Mouse (Mus musculus): ENCODE results near the gene Ftsj3.
"Not testable (repeated sequence)": the region's sequence is repeated elsewhere in the genome, so short reads cannot be mapped to it uniquely, and the experiment has no call there.

Gene Ftsj3

DNA sequence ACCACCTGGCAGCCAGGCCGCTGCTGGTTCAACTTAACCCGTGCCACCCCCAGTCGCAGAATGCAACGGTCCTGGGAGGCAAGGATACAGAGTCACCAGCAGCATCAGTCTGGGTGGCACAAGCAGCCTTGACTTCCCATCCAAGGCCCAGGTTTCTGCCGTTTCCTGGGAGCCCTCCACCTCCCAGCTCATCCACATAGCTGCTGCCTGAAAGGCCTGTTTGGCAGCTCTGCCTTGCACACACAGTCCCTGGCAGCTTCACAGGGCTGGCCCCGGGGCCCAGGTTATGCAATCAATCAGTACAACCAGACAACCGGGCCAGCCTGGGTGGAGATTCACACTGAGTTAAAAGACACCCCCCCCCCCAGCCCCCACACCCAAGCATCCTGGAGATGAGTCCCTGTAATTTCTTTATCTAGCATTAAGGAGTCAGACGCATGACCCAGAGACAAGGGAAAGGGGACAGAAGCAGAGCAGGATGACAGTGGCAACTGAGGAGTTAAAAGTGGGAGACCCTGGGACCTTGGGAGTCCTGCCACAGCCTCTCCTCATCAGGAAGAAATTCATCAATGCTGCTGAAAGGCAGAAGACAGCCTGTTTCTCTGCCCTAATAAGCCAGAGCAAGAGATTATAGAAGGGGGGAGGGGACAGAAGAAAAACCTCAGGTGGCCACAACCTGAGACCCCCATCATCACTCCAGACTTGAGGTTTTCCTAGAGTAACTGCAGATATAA is 12.6 kb upstream of the Ftsj3 start:
- DNase-seq, result peak; percentile 61

DNA sequence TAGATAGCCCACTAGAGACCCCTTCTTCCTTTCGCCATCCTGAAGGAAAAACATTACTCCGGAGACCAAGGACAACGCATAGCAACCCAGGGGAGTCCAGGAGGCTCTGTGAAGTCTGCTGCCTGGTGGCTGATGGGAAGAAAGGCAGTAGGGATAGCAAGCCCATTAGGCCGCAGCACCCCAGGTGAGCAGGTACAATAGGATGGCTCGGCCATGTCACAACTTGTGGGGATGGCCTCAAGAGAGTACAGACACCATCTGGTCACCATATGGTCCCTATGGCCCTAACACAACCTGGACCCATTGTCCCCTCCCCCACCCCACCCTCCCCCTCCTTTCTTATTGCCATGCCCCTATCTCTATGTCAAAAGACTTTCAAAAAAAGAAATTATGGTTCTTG is 12.0 kb upstream of the Ftsj3 start:
- DNase-seq, result no peak

DNA sequence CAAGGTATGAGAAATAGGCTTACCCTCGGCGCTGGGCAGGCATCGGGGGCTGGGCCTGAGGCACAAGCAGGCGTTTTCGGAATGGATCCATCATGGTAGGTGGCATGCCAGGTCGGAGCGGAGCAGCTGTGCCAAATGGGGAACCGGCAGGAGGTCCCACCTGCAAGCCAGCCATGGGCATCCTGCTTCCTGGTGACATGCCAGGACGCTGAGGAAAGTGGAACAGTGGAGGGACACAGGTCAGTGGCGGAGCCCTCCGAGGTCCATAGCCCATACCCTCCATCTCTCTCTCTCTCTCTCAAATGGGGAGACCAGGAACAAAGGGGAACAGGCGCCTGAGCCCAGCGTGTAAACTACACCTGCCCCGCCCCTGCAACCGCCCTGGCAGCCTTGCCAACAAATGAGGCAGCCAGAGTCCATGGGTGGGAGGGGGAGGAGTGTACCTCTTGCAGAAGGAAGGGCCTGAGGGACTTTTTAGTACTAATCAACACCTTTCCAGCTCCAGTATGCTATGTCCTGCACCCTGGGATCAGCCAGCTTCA is 11.5 kb upstream of the Ftsj3 start:
- DNase-seq, result peak; percentile 63

DNA sequence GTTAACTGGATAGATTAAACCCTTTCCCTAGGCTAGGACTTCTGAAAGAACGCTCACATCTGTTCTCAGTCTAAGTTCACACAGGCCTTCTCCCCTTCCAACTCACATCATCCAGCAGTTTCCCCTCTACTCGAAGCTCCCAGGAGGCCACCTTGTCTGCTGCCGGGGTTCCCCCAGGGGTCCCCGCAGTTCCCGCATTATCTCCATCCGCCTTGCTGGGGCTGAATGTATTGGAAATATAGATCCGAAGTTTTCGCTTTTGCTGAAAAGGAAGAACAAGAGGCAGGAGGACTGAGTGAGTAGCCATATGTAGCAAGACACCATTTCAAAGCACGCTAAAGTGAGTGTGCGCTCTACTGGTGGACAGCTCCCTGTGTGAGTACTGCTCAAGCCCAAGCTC is 10.6 kb upstream of the Ftsj3 start:
- DNase-seq, result no peak

DNA sequence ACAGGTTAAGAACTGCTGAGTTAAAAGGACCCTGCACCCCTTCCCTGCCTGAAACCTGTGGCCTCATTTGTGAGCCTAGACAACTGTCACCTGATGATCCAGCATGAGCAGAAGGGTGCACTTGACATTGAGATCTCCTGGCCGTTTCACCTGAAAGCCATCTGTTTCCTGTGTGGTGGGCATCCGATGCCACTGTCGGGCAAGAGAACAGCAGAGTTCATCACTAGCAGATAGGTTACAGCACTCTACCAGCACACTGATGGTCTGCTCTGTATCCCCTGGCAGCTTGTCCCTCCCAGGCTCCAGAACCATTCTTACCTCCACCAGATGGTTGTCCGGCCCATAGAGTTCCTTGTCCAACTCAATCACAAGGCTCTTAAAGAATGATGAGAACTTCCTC is 9.7 kb upstream of the Ftsj3 start:
- DNase-seq, result no peak

DNA sequence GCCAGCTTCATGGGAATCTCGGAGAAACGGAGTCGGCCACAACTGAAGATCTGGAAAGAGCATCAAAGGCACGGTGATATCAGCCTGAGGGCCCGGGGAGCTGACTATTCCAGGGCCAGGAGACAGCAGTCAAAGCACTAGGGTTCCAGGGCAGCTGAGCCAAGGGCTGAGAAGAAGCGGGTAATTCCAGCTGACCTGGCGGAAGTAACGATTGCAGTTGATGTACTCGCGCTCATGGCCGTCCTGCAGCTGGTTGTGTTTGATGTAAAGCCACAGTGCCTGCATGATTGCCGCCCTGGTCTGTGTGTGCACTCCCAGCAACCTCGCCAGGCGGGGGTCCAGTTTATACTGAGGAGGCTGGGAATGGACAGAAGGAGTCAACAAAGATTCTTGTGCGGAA is 9.1 kb upstream of the Ftsj3 start:
- DNase-seq, result no peak

DNA sequence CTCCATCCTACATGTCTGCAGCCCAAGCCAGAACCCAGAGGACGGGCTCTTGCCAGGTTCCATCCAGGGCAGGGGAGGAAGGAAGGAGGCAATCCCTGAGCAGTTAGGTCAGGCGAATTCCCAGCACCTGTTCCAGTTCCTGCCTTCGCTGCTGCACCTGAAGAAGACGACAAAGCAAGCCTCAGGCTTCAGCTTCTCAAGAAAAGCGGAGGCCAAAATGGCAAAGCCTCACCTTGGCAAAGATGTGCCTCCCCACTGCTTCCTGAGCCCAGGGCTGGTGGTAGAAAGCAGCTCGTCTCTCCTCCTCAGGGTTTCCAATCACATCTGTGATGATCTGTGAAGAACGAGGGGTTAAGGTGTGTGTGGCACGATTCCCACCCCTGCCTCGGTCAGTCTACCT is 8.1 kb upstream of the Ftsj3 start:
- DNase-seq, result no peak

DNA sequence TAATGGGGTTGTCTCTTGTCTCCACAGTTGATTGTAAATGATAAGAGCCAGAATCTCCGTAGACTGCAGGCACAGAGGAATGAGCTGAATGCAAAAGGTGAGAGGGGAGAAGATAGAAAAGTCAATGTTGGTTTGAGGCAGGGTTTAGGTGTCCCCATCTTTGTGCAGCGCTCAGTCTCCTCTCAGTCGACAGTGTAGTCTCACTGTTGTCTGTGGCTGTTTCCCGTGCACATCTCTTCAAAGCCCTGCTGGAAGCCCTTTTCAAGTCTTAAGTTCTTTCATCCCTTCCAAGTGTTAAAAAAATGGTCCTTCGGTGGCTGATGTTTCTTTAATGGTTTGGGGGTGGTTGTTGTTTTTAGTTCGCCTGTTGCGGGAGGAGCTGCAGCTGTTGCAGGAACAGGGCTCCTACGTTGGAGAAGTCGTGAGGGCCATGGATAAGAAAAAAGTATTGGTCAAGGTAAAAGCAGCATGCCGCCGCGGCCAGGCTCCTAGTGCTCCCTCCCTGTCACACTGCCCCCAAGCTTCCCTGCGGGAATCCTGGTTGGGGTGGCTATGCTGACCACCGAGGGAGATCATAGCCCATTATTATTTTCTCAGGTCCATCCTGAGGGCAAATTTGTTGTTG is 5.1 kb upstream of the Ftsj3 start:
- no peak for DNase-seq

DNA sequence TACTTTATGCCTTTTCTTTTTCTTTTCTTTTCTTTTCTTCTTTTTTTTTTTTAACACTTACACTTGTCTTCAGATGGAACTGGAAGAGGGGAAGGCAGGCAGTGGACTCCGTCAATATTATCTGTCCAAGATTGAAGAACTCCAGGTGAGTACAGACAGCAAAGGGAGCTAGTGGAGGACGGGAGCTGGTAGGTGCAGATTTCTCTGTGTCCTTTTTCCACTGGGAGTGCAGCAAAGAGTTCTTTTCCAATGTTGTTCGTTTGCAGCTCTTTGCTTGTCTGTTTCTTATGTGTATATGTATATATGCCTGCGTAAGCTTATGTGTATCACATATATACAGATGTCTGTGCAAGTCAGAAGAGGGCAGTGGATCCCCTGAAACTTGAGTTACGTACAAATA is 896 bp upstream of the Ftsj3 start:
- peak; percentile 64 for DNase-seq

DNA sequence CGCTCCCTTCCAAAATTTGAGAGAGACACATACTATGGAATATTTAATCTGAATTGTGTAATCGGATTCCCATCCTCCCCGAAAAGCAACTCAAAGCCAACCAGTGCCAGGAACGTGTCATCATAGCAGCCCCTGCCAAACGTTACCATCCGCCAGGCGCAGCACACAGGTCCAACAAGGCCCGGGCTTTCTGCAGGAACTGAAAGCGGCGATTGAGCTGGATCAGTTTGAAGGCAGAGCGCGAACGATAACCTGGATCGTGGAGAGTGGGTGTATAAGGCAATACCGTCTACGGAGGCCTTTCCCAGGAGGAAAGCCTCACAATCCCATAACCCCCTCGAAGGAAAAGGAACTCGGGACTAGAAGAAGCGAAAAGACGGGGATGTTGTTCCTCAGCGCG is 705 bp downstream of the Ftsj3 start:
- DNase-seq, result no peak

DNA sequence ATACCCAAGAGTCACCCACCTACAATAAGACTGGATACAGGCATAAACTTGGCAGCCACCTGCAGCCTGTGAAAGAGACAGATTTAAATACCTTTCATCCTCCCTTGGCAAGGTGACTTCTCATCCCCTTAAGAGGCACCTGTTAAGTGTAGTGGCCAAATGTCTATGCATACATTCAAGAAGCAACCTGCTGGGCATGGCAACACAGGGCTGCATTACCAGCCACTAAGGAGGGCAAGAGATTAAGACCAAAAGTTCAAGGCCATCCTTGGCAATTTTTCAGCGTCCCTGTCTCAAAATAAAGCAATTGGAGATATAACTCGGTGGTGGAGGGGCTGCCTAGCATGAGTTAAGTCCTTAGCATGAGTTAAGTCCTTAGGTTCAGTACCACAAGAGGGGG is 1.1 kb downstream of the Ftsj3 start:
- no peak for DNase-seq

DNA sequence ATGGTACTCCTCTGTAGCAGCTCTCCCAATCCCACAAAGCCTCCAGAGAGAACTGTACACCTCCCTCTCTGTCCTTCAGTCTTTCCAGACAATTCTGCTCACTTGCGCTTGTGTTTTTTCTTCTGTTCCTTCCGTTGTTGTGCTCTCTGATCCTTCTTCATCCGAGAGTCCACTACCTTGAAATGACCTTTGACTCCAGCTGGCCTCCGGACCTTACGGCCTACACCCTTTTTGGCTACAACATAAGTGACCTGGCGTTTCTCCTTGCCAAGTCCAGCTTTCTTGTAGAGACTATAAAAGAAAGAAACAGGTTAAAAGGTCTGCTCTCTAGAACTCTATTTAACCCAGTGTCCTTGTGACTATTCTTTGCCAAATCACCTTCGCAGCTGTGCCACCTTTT is 6.6 kb downstream of the Ftsj3 start:
- no peak for DNase-seq

DNA sequence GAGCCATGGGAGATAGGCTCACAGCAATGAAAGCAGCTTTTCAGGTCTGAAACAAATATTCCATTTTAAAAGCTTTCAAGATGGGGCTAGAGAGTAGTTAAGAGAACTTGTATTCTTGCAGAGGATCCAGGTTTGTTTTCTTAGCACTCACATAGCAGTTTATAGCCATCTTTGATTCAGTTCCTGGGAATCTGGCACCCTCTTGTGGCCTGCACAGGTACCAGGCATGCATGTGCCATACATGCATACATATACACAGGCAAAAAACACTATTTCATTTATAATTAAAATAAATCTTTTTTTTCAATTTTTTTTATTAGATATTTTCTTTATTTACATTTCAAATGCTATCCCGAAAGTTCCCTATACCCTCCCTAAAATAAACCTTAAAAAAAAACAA is 9.0 kb downstream of the Ftsj3 start:
- no peak for DNase-seq

DNA sequence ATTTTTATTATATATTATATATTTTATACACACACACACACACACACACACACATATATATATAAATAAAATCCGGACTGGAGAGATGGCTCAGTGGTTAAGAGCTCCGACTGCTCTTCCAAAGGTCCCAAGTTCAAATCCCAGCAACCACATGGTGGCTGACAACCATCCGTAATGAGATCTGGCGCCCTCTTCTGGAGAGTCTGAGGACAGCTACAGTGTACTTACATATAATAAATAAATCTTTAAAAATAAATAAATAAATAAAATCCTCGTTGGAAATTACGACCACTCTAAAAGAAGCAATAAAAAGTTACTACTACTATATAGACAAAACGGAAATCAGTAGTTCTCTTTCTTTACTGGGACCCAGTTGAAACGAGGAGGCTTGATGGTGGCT is 21.9 kb downstream of the Ftsj3 start:
- not testable (repeated sequence) for DNase-seq

DNA sequence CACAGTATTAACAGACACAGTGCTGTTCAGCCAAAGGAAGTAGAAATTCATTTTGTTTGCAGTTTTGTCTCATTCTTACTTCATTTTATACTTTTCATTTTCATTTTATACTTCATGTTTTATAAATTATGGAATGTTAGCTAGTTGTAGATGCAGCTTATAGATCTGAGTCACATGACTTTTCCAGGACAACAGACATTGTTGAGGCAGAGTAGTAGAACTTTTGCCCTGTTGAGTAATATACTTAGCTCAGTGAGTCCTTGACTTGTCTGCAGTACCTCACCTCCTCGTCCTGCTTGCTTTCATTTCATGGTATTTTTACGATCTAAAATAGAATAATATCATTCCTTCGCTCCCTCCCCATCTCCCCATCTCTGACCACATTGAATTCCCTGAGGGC is 35.3 kb downstream of the Ftsj3 start:
- no peak for DNase-seq

DNA sequence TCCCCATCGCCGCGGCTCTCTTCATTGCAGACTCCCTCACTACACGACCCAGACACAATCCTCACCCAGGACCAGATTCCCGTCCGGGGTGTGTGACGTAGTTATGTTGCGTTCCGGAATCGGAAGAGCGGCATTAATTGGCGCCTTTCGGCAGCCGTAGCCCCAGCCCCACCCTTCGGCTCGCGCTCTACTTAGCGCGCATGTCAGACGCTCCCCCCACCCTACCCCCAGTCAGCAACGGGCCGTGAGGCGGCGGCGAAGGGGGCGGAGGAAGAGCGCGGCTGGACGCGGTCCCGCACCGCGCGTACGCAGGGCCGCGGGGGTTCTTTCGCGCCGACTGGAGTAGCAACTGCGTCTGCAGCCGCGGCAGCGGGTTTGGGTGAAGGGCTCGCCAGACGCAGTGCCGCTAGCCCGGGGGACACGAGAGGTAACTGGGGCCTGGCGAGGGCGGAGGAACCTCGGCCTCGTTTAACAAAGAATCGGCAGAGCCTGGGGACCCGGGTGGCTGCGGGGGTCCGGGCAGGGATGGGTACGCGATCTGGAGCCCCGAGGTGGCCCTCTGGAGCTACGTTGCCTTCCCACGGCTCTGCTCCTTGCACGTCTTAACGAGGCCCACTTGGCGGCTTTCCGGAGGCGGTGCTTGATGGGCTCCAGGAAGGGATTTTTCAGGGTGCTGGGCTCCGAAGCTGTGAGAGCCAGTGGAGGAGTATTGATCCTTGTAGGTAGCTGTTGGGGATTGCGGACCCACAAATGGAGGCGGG is 39.0 kb downstream of the Ftsj3 start, which contains the start of gene Ddx42:
Gene Ddx42 (plus strand): TSS at position 197 of the 761 bp plus-strand sequence.
- DNase-seq, result peak; percentile 96

DNA sequence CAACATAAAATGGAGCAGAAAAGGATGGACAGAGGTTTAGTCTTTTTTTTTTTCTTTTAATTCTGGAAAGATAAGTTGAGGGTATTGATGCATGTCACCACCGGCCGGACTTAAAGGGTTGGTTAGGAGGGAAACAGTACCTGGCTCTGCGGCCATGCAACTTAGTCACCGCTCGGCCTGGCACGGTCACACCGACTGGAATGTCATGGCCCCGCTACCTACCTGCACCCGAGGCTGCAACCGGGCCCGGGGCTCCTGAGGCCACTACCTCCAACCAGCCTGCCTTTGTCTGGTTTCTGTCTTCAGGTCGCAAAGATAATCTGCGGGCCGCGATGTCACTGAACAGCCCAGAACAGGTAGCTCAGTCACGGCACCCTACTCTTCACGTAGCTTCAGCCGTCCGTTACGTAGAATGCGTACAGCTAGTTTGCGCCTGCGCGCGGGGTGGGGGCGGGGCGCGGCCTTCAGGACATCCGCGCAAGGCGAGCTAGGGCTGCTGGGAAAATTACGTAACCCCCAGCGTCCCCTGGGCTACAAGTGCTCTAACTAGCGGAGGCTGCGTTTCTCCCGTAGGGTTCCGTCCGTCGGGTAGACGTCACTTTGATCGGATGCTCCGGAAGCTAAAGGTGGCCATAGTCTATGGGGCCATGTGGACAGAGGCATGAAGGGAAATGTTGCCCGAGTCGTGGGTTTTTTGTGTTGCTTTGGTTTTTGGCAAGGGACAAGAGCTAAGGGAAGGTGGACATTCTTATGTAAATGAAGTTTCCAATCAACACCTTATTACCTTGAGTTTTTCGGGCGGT is 39.8 kb downstream of the Ftsj3 start, which contains the start of gene Ccdc47:
Gene Ccdc47 (minus strand): TSS at position 418 of the 803 bp plus-strand sequence.
- peak; percentile 97 for DNase-seq

DNA sequence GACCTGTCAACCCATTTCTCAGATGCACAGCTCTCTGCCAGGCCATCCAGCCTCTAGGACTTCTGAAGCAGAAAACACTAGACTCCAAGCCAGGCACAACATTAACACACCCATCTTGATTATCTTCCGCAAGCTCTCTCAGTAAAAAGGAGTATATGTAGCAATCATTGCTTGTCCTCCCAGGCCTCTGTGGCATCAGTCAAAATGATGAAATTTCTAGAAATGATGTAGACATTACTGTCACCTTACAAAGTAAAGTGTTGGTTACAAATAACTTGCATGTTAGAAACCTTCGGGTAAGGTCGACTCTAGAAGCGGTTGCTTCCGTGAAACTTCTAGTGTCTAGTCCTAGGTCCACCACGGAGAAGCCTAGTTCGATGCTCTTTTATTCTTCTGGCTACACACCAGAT is 40.4 kb downstream of the Ftsj3 start:
- no peak for DNase-seq

DNA sequence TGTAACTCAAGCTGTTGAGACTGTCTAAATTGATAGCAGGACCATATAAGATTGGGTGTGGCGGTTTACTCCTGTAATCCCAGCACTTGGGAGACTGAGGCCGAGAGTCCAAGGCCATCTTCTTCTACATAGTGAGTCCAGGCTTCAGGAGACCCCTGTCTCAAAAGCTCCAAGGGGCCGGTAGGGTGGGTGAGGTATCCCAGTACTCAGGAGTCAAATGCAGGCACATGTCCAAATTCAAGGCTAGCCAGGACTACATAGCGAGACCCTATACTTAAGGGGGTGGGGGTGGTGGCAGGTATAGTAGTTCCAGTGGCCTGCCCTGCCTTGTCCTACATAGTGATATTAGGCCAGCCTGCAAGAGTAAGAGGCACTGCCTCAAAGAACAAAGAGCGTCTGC is 41.0 kb downstream of the Ftsj3 start:
- no peak for DNase-seq

DNA sequence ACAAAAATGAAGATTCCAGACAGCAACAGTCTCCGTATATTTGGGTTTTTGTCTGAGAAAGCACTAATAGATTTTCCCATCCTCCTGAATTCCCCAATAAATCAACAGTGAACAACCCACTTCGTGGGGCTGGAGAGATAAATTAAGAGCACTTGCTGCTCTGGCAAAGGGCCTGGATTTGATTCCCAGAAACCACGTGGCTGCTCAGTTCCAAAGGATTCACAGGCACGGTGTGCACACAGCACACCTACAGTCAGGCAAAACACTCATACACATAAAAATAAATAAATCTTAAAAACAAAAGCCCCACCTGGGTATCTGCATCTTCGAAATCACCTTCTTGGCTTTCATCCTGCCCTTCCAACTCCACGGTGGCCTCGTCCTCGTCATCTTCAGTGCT is 43.1 kb downstream of the Ftsj3 start:
- no peak for DNase-seq

DNA sequence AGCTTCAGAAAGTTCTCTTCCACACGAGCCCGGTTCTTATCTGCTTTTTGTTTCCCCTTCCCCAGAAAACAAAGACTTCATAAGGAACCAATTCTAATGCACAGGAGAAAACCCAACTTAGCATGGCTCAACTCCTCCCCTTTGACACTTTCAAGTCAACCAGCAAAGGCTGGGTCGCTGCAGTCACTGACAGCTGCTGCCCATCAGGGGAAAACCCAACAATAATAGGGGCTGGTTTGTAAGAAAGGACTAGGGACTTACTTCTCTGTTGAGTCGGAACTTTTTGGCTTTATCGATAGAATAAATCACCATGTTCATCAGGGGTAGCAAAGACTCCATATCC is 53.8 kb downstream of the Ftsj3 start, which contains the start of gene Strada:
Gene Strada (minus strand): TSS at position 46 of the 343 bp plus-strand sequence.
- no peak for DNase-seq

DNA sequence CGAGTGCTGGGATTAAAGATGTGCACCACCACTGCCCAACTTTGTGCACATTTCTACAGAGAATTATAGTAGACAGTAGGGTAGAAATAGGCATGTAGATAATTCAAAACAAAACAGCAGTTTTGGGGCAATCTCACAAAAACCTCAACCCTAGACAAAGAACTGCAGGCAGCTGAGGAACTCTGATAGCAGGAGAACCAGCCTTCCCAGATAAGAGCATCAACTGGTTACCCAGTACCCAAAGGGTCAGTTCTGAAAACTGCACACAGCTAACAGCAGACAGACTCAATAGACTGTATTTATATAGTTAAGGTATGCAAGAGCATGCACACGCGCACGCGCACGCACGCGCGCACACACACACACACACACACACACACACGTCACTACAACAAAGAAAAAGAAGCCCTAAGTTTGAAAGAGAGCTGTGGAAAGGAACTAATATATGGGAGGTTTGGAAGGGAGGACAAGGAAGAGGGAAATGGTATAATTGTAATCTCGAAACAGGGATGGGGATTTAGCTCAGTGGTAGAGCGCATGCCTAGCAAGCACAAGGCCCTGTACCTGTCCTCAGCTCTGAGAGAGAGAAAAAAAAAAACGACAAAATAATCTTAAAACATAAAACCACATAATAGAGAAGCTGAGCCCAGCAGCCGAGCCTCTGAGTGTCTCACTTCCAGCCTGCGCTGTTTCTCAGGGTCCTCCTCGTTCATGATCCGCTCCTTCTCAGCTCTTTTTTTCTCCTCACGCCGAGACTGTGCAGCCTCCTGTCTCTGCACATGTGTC is 54.3 kb downstream of the Ftsj3 start:
- DNase-seq, result no peak
